Mouse (Mus musculus) 3T3-L1 (cell line): Measurements from ENCODE around the gene Ppm1h.

ENCODE experiments used
- DNase-seq: peaks from one replicate; pipeline ENCODE4 v3.0.0-alpha.2; 2015; ENCODE audit warnings: low read depth, low spot score

Ppm1h gene

DNA sequence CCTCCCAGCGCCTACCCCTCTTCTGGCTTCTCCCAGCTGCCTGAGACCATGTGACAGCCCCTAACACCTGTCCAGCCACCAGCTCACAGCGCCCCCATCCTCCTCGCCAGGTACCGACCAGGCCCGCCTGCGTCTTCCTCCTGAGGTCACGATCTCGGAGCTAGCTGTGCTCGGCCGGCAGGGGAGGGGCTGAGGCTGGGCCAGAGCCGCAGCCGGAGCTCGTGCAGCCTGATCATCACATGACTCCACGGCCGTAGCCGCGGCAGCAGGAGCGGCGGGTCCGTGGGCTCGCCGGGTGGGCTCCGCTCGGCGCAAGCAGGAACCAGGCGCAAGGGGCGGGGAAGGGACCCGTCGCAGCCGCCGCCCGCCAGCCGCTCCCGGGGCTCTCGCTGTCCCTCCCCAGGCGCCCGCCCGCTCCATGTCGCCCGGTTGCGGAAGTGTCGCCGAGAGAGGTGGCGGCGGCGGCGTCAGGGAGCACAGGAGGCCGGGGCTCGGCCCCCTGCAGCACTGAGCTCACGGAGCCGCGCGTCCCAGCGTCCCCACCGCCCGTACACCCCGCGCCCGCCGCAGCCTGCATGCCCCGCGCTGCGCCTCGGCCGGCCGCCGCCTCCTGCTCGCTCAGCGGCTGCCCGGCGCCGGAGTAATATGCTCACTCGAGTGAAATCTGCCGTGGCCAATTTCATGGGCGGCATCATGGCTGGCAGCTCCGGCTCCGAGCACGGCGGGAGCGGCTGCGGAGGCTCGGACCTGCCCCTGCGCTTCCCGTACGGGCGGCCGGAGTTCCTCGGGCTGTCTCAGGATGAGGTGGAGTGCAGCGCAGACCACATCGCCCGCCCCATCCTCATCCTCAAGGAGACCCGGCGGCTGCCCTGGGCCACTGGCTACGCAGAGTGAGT is at the start of gene Ppm1h:
TSS of gene Ppm1h (plus strand) at position 222 of the 896 bp plus-strand sequence.
- no peak for DNase-seq

DNA sequence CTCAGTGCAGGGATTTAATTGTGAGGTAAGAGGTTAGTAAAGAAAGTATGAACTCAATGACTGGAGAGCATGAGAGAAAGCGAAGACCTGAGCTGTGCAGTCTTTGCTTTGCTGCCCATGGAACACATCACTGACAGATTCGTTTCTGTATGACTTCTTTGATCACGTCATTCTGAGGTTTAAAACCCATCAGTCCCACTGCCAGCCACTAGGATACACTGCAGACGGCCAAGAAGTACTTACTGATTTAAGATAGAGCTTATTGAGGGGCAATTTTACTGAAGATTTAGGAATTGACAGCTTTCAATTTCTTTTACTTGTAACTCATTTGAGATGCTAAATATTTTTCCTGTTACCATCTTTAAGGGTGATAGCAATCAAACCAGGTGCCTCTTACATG is 49.6 kb upstream of the Ppm1h start:
- no peak for DNase-seq

DNA sequence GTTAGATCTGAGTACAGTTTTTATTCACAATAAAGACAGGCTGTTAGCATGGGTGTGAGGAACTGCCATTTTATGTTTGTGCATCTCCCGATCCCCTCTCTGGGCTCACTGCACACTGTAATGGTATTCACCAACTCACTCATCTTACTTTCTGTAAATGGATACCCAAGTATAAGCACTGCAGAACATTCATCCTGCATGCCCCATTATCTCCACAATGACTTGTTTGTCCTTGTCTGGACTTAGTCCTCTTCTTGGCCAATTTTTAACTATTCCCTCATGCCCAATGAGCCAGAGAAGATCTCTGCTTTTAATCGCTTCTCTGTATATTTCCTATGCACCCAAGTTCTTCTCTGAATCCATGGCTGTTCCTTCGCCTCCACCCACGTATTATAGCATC is 38.7 kb upstream of the Ppm1h start:
- no peak for DNase-seq

DNA sequence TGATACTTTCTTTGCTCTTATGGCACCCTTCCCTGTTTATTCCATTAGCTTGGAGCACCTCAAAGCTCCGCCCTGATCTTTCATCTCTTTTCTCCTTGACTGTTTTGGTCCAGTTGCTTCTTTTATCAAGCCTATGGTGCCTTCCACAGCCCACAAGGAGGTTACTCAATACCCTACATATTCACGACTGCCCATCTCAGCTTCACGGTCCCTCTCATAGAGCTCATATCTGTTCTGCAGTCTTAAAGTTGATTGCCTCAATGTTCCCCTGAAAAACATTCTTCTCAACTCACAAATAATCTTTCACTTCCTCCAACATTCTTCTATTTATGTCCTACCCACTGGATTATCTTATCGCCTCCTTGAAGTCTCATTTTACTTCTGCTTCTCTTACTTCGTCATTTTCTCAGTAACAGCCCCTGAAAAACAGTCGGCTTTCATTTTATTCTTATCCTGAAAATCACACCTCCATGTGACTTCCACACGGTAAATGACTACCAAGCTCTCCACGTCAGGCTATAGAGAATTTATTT is 37.2 kb upstream of the Ppm1h start:
- DNase-seq: no peak

DNA sequence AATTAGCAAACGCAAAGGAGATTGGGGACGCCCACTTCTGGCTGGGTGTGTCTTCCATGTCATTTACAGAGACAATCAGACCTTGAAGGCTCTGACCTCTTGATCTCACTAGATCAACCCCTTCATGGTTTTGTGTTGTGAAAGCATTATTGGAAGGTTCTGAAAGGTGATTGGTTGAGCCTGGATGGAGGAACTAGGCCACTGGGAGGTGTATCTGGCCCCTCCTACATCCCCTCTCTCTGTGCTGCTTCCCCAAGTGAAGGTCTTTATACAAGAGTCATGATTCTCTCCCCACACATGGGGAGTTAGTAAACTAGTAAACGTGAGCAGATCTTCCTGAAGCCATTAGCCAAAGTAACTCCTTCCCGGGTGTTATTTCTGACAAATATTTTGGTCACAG is 36.4 kb upstream of the Ppm1h start:
- DNase-seq: no peak

DNA sequence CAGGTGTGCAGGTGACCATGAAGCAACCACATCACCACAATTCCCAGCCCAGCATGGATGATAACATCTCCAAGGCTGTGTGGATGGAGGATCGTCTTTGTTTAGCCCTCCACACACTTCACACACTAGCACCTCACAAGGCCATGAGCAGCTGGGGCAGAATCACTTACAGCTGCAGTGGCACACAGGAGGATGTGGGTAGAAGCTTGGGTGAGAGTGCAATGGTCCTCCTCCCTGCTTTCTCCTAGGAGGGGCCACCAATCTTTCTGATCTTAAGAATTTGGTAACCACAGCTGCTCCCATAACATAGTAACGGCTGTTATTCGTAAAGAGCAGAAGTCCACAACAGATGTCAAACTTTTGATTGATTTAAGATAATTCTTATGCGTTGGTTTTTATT is 26.6 kb upstream of the Ppm1h start:
- no peak for DNase-seq

DNA sequence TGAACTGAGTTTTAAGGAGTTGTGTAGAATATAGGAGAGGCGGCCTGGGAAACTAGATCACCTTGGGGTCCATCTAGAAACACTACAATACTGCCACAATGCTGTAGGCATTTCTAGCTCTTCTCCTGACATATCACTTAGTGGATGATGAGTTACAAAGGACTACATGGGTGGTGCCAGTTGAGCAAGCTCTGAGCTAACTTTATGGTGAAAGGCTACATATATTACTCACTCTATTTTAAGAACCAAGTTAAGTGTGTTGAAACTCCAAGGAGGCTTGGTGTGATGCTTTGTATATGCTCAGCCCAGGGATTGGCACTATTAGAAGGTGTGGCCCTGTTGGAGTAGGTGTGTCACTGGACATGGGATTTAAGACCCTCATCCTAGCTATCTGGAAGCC is 26.0 kb upstream of the Ppm1h start:
- no peak for DNase-seq

DNA sequence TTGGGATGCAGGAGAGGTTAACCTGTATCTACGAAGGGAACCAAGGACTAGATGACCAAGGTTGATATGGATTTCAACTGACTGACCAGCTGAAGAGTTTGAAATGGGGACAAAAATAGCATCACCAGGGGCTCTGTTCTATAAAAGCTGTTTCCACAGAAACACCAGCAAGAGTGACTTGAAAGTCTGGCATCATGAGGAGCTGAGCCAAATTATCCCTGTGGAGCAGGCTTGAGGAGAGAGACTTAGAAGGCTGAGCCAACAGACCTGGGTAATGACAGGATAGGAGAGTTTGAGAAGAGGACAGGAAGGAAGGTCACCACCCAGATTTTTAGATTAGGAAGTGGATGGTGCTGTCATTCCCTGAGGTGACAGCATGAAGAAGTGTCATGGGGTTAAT is 12.9 kb upstream of the Ppm1h start:
- no peak for DNase-seq

DNA sequence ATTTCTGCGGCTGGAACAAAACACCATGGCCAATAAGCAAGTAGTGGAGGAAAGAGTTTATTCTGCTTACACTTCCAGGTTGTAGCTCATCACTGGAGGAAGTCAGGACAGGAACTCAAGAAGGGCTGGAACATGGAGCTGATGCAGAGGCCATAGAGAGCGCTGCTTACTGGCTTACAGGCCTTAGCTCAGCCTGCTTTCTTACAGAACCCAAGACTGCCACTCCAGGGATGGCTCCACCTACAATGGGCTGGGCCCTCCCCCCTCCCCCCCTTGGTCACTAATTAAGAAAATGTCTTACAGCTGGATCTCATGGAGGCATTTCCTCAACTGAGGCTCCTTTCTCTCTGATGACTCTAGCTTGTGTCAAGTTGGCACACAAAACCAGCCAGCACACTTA is 7.3 kb upstream of the Ppm1h start:
- no peak for DNase-seq

DNA sequence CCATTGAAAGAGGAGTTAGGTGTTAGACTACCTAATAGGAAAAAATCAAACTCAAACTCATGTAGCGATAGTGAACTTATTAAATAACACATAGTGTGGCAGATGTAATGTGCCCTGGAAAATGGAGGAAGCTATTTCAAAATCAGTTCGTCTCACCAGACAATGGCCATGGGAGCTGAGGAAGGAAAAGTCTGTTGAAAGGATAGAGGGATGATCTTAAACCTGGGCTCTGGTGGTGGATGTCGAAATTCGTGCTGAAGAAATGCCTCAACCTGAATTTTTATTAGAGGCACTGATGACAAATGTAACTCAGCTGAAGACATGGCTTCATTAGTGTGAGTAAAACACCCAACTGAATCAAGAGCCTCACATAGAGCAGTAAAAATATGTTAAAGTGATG is 6.5 kb upstream of the Ppm1h start:
- DNase-seq: no peak

DNA sequence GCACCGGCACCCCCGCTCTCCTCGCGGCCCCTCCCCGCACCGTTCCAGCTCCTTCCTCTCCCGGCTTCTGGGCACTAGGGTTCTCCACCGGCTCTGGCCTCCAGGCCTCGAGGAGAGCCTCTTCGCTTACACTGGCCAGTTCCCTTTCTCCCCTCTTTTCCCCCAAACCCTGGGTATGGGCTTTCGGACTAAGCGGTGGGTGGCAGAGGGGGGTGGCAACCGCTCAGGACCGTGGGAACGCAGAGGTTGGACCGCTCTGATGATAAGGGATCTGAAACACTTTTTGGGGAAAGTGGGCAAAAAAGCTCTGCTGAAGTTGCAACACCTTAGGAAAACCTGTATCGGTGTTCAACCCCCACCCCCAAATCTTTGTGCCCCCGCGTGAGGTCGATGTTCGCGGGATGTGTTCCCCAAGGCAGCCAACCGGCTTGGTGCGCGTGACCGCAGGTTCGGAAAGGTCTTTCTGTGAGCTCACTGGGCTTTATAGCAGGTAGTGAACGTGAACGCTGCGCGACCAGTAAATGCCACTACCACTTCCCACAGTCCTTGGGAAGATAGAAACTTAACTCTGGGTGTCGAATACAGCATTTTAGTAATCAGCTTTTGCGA is 979 bp downstream of the Ppm1h start:
- DNase-seq: no peak

DNA sequence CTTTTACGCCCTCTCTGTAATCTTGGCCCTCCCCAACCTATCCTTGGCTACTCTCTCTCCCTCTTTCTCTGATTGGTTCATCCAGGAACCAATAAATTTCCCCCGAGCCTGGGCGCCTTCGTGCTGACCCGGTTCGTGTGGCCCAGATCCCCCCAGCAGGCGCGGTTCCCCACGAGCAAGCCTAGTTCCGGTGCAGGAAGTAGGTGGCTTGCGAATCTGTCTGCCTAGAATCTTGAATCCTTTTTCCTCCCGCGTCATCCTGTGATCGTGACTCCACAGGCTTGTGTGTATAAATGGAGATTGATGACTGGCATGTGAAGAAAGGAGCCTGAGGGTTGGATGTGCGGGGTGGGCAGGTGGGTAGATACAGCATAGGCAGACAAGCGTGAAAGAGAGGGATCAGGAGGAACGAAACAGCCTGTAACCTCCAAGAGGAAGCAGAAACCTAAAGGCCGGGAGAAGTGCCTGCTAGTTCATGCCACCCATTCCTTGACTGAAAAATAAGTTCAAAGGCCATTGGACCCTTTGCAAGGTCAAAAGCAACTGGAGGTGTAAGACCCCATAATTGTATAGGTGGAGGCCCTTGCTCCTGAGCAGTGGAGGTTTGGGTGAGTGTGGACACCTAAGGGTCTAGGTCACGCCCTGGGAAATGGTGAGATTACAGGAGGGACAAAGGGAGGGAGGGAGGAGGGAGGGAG is 2.0 kb downstream of the Ppm1h start:
- no peak for DNase-seq

DNA sequence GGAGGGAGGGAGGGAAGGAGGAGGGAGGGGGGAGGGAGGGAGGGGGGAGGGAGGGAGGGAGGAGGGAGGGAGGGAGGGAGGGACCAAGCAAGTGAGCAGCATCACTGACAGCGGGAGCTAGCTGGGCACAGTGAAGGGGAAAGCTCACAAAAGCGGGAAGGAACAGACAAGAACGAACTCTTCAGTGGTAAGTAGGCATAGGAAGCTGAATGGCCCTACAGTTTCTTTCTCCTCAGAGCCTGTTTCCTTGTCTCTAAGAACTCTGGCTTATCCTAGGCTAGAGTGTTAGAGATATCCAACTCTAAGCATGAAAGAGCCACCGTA is 2.5 kb downstream of the Ppm1h start:
- DNase-seq: no peak

DNA sequence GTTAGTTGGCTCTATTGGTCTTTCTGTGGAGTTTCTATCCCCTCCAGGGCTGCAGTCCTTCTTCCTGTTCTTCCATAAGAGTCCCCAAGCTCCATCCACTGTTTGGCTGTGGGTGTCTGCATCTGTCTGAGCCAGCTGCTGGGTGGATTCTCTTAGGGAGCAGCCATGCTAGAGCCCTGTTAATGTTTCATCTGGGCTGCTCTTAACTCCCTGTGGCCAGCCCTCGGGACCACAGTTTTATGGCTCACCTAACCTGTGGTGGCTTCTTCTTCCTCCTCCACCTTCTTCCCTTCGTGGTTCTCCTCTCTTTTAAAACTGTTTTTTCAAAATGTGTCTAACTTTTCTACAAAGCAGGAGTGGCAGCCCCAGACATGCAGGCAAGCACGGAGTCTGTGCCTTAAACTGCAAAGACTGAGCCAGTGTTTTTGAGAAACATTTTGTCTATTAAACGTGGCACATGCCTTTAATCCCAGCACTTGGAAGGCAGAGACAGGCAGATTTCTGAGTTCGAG is 5.3 kb downstream of the Ppm1h start:
- no peak for DNase-seq

DNA sequence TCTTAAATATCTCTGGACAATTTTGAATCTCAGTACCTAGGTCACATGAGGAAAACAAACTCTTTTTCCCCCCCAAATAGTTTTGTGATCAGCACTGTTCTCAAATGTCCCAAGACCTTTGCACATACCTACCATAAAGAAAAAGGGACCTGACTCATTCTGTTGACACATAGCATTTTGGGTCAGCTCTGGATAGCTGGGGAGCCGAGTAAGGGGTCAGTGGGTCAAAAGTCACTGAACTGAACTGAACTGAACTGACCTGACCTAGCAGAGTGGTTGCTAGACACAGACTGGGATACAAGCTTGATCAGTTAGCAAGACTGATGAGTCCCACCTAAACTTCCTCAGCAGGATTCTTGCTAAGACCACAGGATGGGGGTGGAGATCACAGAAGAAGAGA is 6.7 kb downstream of the Ppm1h start:
- no peak for DNase-seq

DNA sequence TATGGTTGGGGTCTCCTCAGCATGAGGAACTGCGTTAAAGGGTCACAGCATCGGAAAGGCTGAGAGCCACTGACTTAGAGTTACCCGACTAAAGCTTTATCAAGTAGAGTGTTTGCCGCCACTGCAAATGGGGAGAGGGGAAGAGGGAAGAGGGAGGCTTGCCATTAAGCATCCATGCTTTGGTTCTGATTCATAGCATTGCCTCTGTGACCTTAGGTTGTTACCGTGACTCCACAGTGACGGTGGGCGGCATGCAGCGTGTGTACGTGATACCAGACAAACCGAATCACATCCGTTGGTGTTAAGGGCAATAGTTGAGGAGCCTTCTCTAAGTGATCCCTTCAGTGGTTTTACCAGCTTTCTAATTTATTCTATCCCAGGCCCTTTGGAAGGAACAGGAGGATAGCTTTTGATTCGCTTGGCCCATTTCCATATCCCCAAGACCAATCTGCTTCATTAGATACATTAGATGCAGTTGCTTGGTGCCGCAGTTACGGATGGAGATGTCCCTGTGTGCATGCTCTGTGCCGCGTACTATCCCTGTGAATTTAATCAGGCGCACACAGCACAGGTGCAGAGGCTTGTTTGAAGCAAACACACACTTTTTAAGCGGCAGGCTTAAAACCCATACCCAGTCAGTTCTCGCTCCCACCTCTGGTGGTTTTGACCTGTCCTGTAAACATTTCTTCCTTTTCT is 7.4 kb downstream of the Ppm1h start:
- no peak for DNase-seq

DNA sequence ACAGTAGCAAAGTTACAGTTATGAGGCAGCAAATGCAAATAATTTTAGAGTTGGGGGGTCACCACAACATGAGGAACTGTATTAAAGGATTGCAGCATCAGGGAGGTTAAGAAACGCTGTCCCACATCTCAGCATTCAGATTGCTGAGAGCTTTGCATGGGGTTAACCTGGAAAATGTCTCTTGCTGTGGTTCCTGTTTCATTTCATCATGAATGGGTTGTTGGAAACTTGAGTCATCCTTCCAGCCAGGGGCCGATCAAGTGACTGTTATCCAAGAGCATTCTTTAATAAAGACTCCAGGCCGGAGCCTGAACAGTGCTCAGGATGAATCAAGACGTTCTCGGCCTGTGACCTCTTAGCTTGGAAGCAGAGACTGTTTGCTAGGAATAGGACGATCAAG is 12.1 kb downstream of the Ppm1h start:
- peak; percentile 1 for DNase-seq

DNA sequence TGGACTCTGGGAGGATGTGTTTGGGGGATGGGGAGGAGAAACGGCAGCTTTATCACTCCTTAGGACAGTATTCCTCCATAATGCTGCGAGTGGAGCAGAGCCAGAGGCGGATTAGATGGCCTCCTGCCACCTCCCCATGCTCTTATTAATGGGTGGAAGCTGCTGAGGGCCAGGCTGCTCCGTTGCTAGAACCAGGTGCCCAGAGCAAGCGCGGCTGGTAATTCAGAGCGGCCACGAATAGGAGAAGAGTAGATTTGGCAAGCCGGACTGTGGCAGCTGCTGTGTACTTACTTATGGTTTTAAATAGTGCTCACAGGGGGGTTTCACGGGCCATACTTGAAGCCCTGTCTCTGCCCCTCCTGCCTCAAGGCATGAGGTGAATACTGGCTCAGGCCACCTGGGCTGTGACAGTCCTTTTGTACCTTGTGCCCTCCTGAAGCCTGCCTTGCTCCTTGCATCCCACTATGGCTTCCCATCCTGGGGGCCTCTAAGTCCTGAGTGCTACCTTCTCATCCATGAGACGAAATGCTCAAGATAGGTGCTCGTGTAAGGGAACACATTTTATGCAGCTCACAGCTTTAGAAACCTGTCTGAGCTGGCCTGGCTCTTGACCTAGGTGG is 14.7 kb downstream of the Ppm1h start:
- no peak for DNase-seq

DNA sequence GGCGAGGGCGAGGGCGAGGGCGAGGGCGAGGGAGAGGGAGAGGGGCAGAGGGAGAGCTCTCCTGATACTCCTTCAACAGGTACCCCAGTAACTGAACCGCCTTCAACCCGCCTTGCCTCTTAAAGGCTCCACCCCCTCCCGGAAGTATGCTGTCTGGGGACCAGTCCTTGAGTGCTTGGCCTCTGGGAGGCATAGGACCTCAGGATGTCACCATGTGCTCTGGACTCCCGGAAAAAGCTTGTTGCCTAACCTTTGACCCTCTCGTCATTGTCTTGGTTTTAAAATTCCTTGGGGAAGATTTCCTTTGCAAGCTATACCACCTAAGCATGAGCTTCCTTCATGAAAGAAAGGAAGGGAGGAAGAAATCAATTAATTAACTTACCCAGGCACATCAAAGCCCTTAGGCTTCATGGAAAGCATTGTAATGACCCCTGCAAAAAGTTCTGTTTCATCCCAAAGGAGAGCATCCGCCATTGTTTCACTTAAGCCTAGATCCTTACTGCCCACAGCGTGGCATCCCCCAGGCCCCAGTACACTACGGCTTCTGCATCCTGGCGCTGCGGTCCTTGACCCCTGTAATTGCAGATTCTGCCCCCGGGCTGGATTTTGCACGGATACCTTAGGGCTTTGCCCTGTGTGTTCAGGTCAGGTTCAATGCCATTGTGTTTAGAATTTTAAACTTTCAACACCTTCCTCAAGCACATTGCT is 15.5 kb downstream of the Ppm1h start:
- no peak for DNase-seq

DNA sequence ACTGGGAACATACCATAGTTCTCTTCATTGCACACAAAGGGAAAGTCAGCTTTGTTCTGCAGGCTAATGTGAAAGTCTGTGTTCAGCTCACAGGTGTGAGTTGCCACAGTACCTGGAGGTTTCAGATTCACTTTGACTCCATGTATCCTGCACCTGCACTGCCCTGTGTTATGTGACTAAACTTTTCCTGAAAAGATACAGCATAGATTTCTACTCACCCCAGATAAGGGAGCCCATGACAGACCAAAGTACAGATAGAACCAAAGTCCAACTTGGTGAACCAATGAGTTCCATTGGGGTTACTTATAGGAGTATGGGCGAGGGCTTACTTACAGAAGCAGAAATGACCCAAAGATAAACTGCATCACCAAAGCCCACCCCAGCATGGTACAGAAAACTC is 17.8 kb downstream of the Ppm1h start:
- DNase-seq: no peak

DNA sequence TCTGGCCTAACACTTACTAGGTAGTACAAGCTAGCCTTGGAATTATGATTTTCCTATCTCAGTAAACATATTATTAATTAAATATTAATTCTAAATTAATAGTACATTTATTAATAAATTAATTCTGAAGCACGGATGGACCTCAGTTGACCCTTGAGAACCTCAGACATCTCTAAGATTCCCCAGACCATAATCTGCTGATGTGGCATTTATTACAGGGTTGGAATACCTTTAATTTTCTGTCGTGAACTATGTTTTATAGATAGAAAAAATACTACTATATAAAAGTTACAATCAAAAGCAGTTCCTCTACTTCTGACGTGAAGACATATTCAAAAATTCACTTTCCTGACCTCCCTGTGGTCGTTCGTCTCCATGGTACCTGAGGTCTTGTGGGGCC is 19.8 kb downstream of the Ppm1h start:
- DNase-seq: no peak
